Mouse (Mus musculus): ENCODE measurements around the gene Rps27l.

GRCm38 (mm10) chr9:66938836-66939235 is 7.0 kb upstream of the Rps27l start:
- peak; percentile 58 for TF ChIP-seq CTCF (IDR thresholded peaks at IDR 0.05; ENCODE audit: low read depth, low read length)
- no peak for TF ChIP-seq POLR2A (IDR thresholded peaks at IDR 0.05; ENCODE audit: extremely low read depth, insufficient read depth, low read length)

Data from liver, adult 2 months (tissue).